Mouse (Mus musculus) lung, adult 2 months (tissue): ENCODE results near the gene Prkaca. TPM values are rescaled to one million over a fixed set of nuclear protein-coding genes. Genes with fewer than 3 reads are reported as not detected.

ENCODE experiments used
- DNase-seq: peaks from one replicate; pipeline ENCODE4 v3.0.0; 2022
- H3K4me1 ChIP-seq: fragments of 200-500 bp; 2 replicates; pipeline ENCODE4 v1.6.1; 2011; ENCODE audit warnings: low read length; ENCODE audit not compliant: control insufficient read depth, insufficient read depth
- H3K4me3 ChIP-seq: fragments of 200-500 bp; replicated peaks from 2 replicates; pipeline ENCODE3; 2011; ENCODE audit warnings: low read depth, mild to moderate bottlenecking, control low read depth, low read length; ENCODE audit errors: extremely low read depth
- CTCF ChIP-seq: fragments of 200-500 bp; IDR thresholded peaks from 2 replicates; pipeline ENCODE4 v1.5.1; 2011; ENCODE audit warnings: mild to moderate bottlenecking, low read length, control low read depth; ENCODE audit not compliant: insufficient read depth
- POLR2A ChIP-seq: fragments of 200-500 bp; IDR thresholded peaks from 2 replicates; pipeline ENCODE4 v1.6.1; 2011; ENCODE audit warnings: low read depth, mild to moderate bottlenecking, control low read depth, low read length, borderline replicate concordance; ENCODE audit errors: extremely low read depth
- WGBS: fragments of 180-500 bp; shearing (Covaris S2); methylation state at CpG from one replicate; pipeline ENCODE4 v1.1.7; 2018; 5-methylcytosine and 5-hydroxymethylcytosine counted together
- polyA plus RNA-seq: library from polyadenylated mRNA; depleted of rRNA; stranded (reverse); fragments of >200 nt; gene quantifications from 2 replicates; pipeline ENCODE4 v1.2.3, GENCODE M21; 2012

The Prkaca gene
- polyA plus RNA-seq, 1 experiment, result 79.9 TPM

- peak overlapping the region; percentile 93 for H3K4me3 ChIP-seq
- WGBS, result 3% methylated on average over 37 of the region's 37 CpGs
- no peak for TF ChIP-seq CTCF
- TF ChIP-seq POLR2A, result no peak
- peaks cover 18% of the 10 kb centered on the region for H3K4me1 ChIP-seq
- peak; percentile 35 for DNase-seq
These were observed 603 bp downstream of the Prkaca start for GRCm38 (mm10) chr8:83973161-83974031.

- WGBS, result 64% methylated on average over 4 of the region's 4 CpGs
- peak; percentile 51 for DNase-seq
- TF ChIP-seq POLR2A (no peak), CTCF (no peak)
- Histone ChIP-seq H3K4me3 (no peak overlapping the region), H3K4me1 (peaks cover 18% of the 10 kb centered on the region)
These were observed 1.7 kb downstream of the Prkaca start for GRCm38 (mm10) chr8:83974521-83974920.

GRCm38 (mm10) chr8:83976101-83976630 is 3.4 kb downstream of the Prkaca start:
- Histone ChIP-seq H3K4me1 (peaks cover 18% of the 10 kb centered on the region), H3K4me3 (no peak overlapping the region)
- TF ChIP-seq CTCF, result peak; percentile 72
- no peak for TF ChIP-seq POLR2A
- 71% methylated on average over 4 of the region's 4 CpGs for WGBS
- DNase-seq, result peak; percentile 45

- DNase-seq, result no peak
- no peak for TF ChIP-seq POLR2A
- Histone ChIP-seq H3K4me1 (peaks cover 18% of the 10 kb centered on the region), H3K4me3 (no peak overlapping the region)
- 72% methylated on average over 5 of the region's 5 CpGs for WGBS
These were observed 4.1 kb downstream of the Prkaca start for GRCm38 (mm10) chr8:83976779-83977350.

- no peak overlapping the region for H3K4me3 ChIP-seq
- H3K4me1 ChIP-seq, result peaks cover 18% of the 10 kb centered on the region
- 21% methylated on average over 6 of the region's 6 CpGs for WGBS
- DNase-seq, result no peak
- TF ChIP-seq CTCF (no peak), POLR2A (no peak)
These were observed 4.9 kb downstream of the Prkaca start for GRCm38 (mm10) chr8:83977646-83978045.

- peaks cover 18% of the 10 kb centered on the region for H3K4me1 ChIP-seq
- no peak for DNase-seq
- TF ChIP-seq CTCF (no peak), POLR2A (no peak)
- WGBS, result 64% methylated on average over 9 of the region's 9 CpGs
- no peak overlapping the region for H3K4me3 ChIP-seq
These were observed 5.4 kb downstream of the Prkaca start for GRCm38 (mm10) chr8:83978200-83978599.

GRCm38 (mm10) chr8:83980250-83980649 is 7.5 kb downstream of the Prkaca start:
- no peak overlapping the region for H3K4me3 ChIP-seq
- no peak for DNase-seq
- H3K4me1 ChIP-seq, result peaks cover 11% of the 10 kb centered on the region
- 96% methylated on average over 1 of the region's 1 CpGs for WGBS
- TF ChIP-seq CTCF (no peak), POLR2A (no peak)

- no peak for DNase-seq
- WGBS, result 72% methylated on average over 8 of the region's 8 CpGs
- no peak overlapping the region for H3K4me3 ChIP-seq
- H3K4me1 ChIP-seq, result peaks cover 11% of the 10 kb centered on the region
- TF ChIP-seq CTCF (no peak), POLR2A (no peak)
These were observed 8.1 kb downstream of the Prkaca start for GRCm38 (mm10) chr8:83980845-83981244.

GRCm38 (mm10) chr8:83981533-83981932 is 8.7 kb downstream of the Prkaca start:
- no peak for DNase-seq
- TF ChIP-seq CTCF (no peak), POLR2A (no peak)
- Histone ChIP-seq H3K4me1 (peaks cover 11% of the 10 kb centered on the region), H3K4me3 (no peak overlapping the region)
- 94% methylated on average over 7 of the region's 7 CpGs for WGBS
